In genomic region chr7:130251936-130252523, GRCm38 (mm10) we compare ENCODE assay signal across 15 mouse cellular contexts.
DNase-seq lines count a peak whose midpoint lies in the region; ATAC-seq and TF ChIP-seq lines count a peak whose summit lies in the region.
"Had no signal": no experiment of that assay in that cellular context is flagged by ENCODE, and none has a peak within 500 bp of the region (broad histone marks: within the 10 kb centered on the region; RNA-seq: fewer than 3 reads in every experiment).

No protein-coding gene starts in this region.

- no peaks in the 10 kb centered on the region for H3K9me3 ChIP-seq in forebrain, embryonic 12.5 days
- H3K9me3 ChIP-seq in forebrain, postnatal 0 days (ENCODE audit: low read length): no peaks in the 10 kb centered on the region
- H3K9me3 ChIP-seq in lung, embryonic 15.5 days: no peaks in the 10 kb centered on the region
- H3K9me3 ChIP-seq in stomach, embryonic 14.5 days (ENCODE audit: control insufficient read depth, low read depth, low read length): no peaks in the 10 kb centered on the region
- H3K9me3 ChIP-seq: forebrain, embryonic 13.5 days had no signal

- whole genome bisulfite sequencing in forebrain, embryonic 12.5 days: 39% methylated on average over 3 of the region's 3 CpGs
- WGBS in forebrain, postnatal 0 days: 56% methylated on average over 3 of the region's 3 CpGs
- WGBS in lung, embryonic 15.5 days: 54% methylated on average over 3 of the region's 3 CpGs
- 51% methylated on average over 3 of the region's 3 CpGs for WGBS in stomach, embryonic 14.5 days

- TF ChIP-seq CTCF in forebrain, postnatal 0 days (IDR thresholded peaks at IDR 0.05; ENCODE audit: low read depth): no peak

- H3K27me3 ChIP-seq in forebrain, embryonic 12.5 days: peaks cover 56% of the 10 kb centered on the region
- H3K27me3 ChIP-seq in forebrain, postnatal 0 days (ENCODE audit: insufficient read depth, low read length): no peaks in the 10 kb centered on the region
- H3K27me3 ChIP-seq in lung, embryonic 15.5 days: no peaks in the 10 kb centered on the region
- H3K27me3 ChIP-seq in stomach, embryonic 14.5 days (ENCODE audit: control insufficient read depth, insufficient read depth, low read length): no peaks in the 10 kb centered on the region

- no peak overlapping the region for H3K27ac ChIP-seq in forebrain, embryonic 12.5 days
- no peak overlapping the region for H3K27ac ChIP-seq in forebrain, postnatal 0 days (ENCODE audit: low read depth, low read length)
- H3K27ac ChIP-seq in lung, embryonic 15.5 days: peak overlapping the region; percentile 69
- H3K27ac ChIP-seq in stomach, embryonic 14.5 days (ENCODE audit: low read length): no peak overlapping the region
- H3K27ac ChIP-seq: forebrain, embryonic 13.5 days; gastrocnemius, adult 2 months; heart, adult 2 months had no signal

- peaks cover 80% of the 10 kb centered on the region for H3K4me1 ChIP-seq in forebrain, embryonic 12.5 days
- H3K4me1 ChIP-seq in forebrain, postnatal 0 days (ENCODE audit: insufficient read depth): no peaks in the 10 kb centered on the region
- H3K4me1 ChIP-seq in lung, embryonic 15.5 days: peaks cover 95% of the 10 kb centered on the region
- peaks cover 71% of the 10 kb centered on the region for H3K4me1 ChIP-seq in stomach, embryonic 14.5 days (ENCODE audit: control insufficient read depth, insufficient read depth, low read length)

- no peak for DNase-seq in forebrain, postnatal 0 days
- no peak for DNase-seq in lung, postnatal 25 days (ENCODE audit: low spot score)
- DNase-seq in embryo, embryonic 10.5 days (ENCODE audit: low spot score): peak; percentile 67
- no peak for DNase-seq in urinary bladder, adult 2 months (ENCODE audit: low spot score)
- no peak for DNase-seq in layer of hippocampus, adult 9-10 months (ENCODE audit: low spot score)
- DNase-seq: adrenal gland, postnatal 36 days; gastrocnemius, adult 2 months; heart, adult 2 months; kidney, adult 8-10 months; right cerebral cortex, postnatal 25 days had no signal

- ATAC-seq in forebrain, embryonic 12.5 days (ENCODE audit: low FRiP score): 0 out of 2 replicates have a peak, but pooled peaks have one; percentile 41
- no peak for ATAC-seq in forebrain, postnatal 0 days
- ATAC-seq in lung, embryonic 15.5 days (ENCODE audit: borderline replicate concordance, extremely low read depth, low FRiP score, low TSS enrichment): no peak
- ATAC-seq in stomach, embryonic 14.5 days (ENCODE audit: insufficient number of reproducible peaks, insufficient read depth, low FRiP score, low read depth): no peak
- ATAC-seq: forebrain, embryonic 13.5 days had no signal

- H3K36me3 ChIP-seq in forebrain, embryonic 12.5 days (replicated peaks): no peaks in the 10 kb centered on the region
- H3K36me3 ChIP-seq in forebrain, postnatal 0 days (ENCODE audit: insufficient read depth): no peaks in the 10 kb centered on the region
- H3K36me3 ChIP-seq in lung, embryonic 15.5 days: no peaks in the 10 kb centered on the region; the same call in 1 of the 2 replicates
- H3K36me3 ChIP-seq in stomach, embryonic 14.5 days (ENCODE audit: control insufficient read depth, insufficient read depth, low read length): peaks cover 18% of the 10 kb centered on the region
- H3K36me3 ChIP-seq: G1E had no signal

- no peak overlapping the region for H3K4me2 ChIP-seq in forebrain, embryonic 12.5 days
- no peak overlapping the region for H3K4me2 ChIP-seq in forebrain, postnatal 0 days (ENCODE audit: low read depth)
- H3K4me2 ChIP-seq in lung, embryonic 15.5 days: no peak overlapping the region; the same call in 1 of the 2 replicates
- peak overlapping the region; percentile 14; the same call in 1 of the 2 replicates for H3K4me2 ChIP-seq in stomach, embryonic 14.5 days (replicated peaks; ENCODE audit: low read depth, low read length)
- H3K4me2 ChIP-seq: forebrain, embryonic 13.5 days had no signal

- H3K9ac ChIP-seq in forebrain, embryonic 12.5 days: no peak overlapping the region
- no peak overlapping the region for H3K9ac ChIP-seq in forebrain, postnatal 0 days
- H3K9ac ChIP-seq in lung, embryonic 15.5 days: no peak overlapping the region; the same call in 1 of the 2 replicates
- no peak overlapping the region for H3K9ac ChIP-seq in stomach, embryonic 14.5 days (replicated peaks; ENCODE audit: low read depth, low read length)
- H3K9ac ChIP-seq: forebrain, embryonic 13.5 days had no signal

- H3K4me3 ChIP-seq in forebrain, embryonic 12.5 days (replicated peaks): no peak overlapping the region
- H3K4me3 ChIP-seq in forebrain, postnatal 0 days (ENCODE audit: low read depth, low read length): no peak overlapping the region
- H3K4me3 ChIP-seq in lung, embryonic 15.5 days: no peak overlapping the region
- H3K4me3 ChIP-seq in stomach, embryonic 14.5 days (ENCODE audit: low read depth, low read length): no peak overlapping the region
- H3K4me3 ChIP-seq: forebrain, embryonic 13.5 days; gastrocnemius, adult 2 months; heart, adult 2 months had no signal
